Mouse (Mus musculus): Measurements from ENCODE around the gene Tnip1.

The Tnip1 gene

DNA sequence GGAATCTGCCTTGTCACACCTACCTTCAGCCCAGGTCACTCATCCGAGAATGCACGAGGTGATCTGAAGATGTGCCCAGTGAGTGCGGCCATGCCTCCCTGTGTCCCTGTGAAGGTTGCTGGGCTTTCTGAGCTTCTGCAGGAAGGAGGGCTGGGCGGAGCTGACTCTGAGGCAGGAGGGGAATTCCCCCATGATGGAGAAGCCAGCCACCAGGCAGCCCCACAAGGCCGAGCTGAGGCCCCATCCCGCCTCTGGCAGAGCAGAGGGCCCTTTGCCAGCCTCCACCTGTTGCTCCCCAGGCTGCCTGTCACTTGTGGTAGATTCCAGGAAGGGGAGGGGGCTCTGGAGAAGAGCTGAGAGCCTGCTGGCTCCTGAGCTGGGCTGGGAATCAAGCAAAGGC is at the start of gene Tnip1:
Tnip1 (minus strand) TSS at position 108 of the 400 bp plus-strand sequence.
- no peak for DNase-seq (ENCODE audit: extremely low read depth, low read depth, low spot score)

DNA sequence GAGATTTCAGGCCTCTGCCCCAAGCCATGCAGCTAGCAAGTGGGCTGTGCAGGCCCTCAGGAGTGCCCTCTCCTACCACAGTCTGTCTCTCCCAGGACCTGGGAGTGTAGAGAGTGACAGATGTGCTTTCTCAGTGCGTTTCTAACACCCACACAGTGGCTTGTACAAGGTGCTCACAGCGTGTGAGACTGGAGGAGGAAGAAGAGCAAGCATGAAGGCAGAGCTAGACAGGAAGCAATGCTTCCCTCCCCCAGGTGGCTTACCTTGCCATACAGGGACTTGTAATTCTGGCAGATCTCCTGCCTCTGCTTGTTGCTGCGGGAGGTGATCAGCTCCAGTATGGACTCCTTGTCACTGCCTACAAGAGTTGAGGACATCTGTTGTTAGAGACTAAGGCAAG is 48.7 kb upstream of the Tnip1 start:
- no peak for DNase-seq (ENCODE audit: extremely low read depth, low read depth, low spot score)

DNA sequence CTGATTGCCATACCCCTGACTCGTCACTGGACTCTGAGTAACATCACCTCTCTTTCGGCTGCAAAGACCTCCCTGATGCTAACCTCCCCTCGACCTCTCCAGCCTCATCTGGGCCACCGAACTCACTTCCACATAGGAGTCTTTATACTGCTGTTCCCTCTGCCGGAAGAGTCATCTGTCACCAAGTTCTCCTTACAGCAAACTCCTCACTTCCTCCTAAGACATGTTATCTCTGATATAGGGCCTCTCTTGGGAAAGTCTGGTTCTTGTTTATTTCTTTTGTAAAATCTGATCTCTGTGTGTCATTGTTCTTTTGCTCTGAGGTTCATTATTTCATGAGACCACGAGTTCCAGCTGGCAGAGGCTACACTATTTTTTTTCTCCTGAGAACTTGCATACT is 45.5 kb upstream of the Tnip1 start:
- DNase-seq (ENCODE audit: extremely low read depth, low read depth, low spot score): no peak

DNA sequence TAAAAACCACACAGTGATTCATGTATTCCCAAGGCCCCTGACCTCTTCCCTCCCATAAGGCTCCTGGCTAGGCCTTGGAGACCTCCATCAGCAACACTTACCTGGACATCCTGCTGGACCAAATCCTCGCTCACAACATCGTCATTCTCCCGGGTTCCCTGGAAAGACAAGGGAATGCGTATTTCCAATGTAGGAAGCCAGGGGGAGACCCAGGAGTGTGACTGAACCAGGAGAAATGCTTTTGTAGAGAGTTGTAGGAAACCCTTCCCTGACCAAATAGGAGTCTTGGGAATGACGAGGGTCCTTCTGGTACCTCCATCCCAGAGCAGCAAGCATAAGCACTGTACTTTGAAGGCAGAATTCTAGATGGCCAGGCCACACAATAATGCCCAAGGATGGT is 43.0 kb upstream of the Tnip1 start:
- DNase-seq (ENCODE audit: extremely low read depth, low read depth, low spot score): no peak

DNA sequence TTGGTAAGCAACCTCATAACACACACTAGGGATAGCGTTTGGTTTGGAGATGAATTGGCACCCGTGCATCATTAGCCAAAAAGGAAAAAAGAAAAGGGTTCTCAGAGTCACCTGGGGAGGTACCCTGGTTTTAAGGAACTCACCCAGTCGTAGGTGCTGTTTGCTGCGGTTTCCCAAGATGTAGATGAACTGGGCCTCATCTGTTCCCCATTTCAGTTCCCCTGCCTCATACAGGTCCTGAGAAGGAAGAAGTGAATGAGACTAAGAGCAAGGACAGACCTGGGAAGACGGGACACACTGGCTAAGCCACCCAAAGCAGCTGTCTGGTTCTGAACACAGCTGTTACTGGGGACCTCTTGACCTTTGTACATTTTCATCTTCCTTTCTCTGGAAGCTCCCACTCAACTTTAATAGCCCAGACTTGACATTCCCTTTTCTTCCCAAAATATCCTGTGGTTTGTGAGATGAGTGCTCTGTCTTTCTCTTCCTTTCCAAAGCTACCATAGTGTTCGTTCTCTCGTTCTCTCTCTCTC is 42.3 kb upstream of the Tnip1 start:
- no peak for DNase-seq (ENCODE audit: extremely low read depth, low read depth, low spot score)

DNA sequence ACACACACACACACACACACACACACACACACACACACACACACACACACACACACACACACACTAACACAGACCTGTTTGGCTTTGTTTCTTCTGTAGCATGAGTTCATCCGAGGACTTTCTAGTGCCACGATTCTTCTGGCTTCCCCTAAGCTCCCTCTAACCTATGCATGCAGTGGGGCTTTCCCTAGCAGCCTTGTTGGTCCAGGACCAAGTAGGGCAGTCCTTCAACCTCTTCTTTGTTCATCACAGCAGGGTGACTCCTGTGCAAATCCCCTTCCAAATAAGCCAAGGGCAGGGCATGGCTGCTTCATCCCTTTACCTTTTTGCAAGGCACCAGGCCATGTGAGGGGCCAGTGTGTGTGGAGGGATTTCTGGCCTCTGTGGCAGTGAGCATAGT is 36.0 kb upstream of the Tnip1 start:
- no peak for DNase-seq (ENCODE audit: extremely low read depth, low read depth, low spot score)

DNA sequence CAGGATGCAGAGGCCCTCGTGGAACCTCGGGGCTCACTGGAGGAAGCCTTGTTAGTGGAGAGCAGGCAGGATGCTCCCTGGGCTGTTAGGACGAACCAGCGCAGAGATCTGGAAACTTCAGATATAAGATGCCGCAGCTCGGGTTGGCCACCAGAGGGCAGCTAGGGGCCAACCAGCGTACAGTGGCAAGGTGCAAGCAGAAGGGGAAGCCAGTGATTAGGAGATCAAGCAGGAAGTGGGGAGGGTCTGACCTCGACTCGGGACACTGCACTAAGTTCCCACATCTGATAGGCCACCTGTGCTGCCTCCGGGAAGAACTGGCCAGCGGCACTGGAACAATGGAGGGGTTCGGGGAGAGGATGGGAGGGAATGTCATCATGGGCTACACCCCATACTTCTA is 35.6 kb upstream of the Tnip1 start:
- DNase-seq (ENCODE audit: extremely low read depth, low read depth, low spot score): no peak

DNA sequence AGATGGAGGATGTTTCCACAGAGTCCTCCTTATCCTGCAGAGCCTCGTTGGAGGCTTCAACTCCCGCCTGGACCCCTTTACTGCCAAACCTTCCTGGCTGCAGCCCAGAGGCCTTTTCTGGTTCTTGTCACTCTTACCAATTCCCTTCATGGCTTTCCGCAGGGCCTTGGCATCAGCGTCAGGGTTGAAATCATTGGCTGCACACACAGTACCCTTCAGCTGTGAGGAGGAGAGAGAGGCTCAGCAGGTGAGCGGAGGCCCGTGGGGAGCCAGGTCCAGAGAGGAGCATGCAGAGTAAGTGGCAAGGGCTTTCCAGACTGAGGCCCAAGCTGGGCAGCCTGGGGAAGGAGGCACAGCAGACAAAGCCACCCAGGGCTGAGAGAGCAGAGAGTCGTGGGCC is 33.5 kb upstream of the Tnip1 start:
- DNase-seq (ENCODE audit: extremely low read depth, low read depth, low spot score): no peak

DNA sequence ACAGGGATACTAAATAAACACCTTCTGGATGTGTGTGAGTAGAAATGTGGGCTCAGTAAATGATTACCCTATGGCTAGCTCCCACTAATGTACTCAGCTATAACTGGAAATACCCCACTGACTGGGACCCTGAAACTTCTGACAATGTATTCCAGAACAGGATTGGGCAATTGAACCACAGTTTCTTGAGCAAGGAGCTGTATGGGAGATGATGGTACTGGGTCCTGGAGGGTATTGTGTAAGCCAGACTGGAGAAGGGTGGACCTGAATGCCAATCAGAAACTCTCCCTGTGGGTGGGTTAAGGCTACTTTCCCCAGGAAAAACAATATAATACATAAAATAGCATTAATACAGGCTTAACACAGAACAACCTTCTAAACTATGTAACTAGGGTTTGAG is 27.2 kb upstream of the Tnip1 start:
- DNase-seq (ENCODE audit: extremely low read depth, low read depth, low spot score): no peak

DNA sequence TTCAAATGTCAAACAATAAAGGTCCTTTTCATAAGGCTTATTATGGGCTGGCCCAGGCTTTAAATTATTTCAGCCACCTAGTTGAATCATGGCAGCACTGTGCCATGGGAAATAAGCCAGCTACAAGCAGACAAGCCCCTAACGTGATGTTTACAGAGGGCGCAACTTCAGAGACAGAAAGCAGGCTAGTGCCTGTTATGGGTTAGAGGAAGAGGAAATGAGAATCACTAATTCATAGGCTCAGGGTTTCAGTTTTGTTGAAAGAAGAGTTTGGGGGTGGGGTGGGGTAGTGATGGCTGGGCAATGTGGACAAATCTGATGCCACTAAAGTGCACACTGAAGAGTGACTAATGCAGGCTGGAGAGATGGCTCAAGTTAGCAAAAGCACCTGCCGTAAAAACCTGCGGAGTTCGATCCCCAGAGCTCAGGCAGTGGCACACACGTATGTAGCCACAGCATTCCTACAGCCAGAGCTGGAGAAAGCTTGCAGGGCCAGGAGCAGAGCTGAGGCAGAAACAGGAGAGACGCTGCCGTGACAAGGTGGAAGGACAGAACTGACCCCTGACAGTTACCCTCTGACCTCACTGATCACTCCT is 26.1 kb upstream of the Tnip1 start:
- DNase-seq (ENCODE audit: extremely low read depth, low read depth, low spot score): no peak

DNA sequence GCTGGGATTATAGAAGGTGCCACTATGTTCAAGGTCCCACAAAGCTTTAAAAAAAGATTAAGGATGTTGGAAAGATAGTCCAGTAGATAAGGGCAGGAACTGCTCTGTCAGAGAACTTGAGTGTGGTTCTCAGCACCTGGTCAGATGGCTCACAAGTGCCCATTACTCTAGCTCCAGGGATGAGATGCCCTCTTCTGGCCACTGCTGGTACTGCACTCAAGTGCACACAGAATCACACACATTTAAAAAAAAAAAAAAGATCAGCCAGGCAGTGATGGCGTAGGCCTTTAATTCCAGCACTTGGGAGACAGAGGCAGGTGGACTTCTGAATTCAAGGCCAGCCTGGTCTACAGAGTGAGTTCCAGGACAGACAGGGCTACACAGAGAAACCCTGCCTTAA is 25.3 kb upstream of the Tnip1 start:
- no peak for DNase-seq (ENCODE audit: extremely low read depth, low read depth, low spot score)

DNA sequence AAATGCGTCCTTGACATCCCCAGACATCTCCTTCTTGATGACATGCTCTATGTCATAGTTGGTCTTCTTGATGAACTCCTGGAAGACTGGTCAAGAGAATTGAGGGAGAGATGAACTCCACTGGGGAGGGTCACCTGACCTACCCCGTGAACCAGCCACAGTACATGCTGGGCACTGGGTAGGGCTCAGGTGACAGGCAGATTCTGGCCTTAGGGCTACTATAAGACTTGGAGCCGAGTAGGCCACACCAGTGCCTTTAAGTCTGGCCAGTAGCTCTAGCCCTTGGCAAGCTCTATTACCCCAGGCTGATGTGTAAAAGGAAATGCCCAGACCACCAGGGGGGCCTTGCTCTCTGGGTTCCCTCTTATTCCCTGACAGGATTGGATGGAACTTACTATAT is 22.4 kb upstream of the Tnip1 start:
- no peak for DNase-seq (ENCODE audit: extremely low read depth, low read depth, low spot score)

DNA sequence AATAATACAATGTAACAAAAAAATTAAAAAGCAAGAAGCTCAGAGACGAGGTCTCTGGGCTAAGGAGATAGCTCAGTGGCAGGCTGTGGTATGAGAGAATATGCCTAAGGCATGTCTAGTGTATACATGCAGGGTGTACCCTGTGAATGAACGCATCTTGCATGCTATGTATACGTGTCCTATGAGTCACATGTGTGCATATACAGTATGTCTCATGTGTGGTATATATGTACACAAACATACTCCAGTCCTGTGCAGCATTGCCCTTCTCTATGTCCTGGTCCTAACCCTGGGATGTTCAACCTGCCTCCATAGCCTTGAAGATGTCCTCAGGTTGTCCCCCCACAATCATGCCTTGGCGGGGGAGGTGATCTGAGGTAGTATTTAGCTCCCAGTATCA is 21.9 kb upstream of the Tnip1 start:
- no peak for DNase-seq (ENCODE audit: extremely low read depth, low read depth, low spot score)

DNA sequence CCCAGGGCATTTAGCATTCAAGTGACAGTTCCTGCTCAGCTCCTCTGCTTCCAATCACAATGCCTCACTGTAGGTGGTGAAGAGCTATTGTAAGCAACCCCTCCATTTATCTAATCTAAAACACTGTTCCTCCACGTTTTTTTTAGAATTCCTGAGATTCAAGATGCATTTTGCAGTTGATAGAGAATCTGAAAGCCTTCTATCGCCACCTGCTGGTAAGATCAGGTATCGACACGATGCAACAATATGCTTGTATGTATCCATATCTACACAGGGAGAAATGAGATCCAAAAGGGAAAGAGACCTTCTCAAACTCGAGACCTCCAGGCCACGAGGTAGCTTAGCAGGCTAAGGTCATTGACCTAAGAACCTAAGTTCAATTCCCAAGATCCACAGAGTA is 21.4 kb upstream of the Tnip1 start:
- no peak for DNase-seq (ENCODE audit: extremely low read depth, low read depth, low spot score)

DNA sequence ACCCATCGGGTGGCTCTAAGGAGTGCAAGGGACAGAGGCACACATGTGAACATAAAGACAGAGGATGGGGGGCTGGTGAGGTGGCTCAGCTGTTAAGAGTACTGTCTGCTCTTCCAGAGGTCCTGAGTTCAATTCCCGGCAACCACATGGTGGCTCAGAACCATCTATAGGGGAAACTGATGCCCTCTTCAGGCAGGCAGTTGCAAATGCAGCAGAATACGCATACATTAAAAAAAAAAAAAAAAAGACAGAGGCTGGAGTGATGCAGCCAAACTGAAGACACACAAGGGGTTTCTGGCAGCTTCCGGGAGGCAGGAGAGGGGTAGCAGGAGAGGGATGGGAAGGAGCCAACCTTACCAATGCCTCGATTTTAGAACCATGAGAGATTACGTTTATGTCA is 19.8 kb upstream of the Tnip1 start:
- no peak for DNase-seq (ENCODE audit: extremely low read depth, low read depth, low spot score)

DNA sequence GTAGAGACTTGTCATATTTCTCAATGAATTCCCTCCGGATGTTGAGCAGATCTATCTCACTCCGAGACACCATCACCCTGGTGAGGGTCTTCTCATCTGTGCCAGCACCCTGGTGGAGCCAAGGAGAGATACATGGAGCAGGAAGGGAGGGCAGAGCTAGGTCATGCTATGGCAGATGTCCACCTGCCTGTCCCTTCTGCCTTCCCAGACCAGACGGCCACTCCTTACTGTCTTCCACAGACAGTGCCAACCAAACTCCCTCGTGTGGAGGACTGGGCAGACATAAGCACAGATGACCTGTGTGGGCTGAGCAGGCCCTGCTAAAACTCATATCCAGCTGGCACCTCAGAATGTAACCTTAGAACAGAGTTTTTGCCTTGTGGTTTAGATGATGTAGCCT is 18.9 kb upstream of the Tnip1 start:
- DNase-seq (ENCODE audit: extremely low read depth, low read depth, low spot score): no peak

DNA sequence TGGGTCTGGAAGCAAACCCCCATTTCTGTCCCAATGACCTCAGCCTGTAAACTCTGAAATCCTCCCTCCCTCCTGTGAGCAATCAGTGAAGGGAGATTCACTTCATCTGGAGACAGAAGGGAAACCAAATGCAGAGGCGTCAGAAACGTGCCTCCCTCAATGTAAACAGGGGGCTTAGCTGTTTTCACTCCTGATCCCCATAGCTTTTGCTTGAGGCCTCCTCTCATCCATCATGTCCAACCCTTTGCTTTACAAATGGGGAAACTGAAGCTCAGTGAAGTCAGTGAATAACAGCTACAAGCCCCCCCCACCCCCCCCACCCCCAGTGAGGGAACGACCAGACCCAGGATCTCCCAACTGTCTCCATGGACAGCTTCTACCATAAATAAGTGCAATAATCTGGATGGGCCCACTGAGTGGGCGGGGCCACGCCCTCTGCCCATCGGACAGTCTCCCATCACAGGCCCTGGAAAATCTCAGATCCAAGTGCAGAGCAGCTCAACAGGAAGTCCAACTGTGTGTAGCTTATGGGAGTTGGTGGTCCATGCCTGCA is 14.7 kb upstream of the Tnip1 start:
- no peak for DNase-seq (ENCODE audit: extremely low read depth, low read depth, low spot score)

DNA sequence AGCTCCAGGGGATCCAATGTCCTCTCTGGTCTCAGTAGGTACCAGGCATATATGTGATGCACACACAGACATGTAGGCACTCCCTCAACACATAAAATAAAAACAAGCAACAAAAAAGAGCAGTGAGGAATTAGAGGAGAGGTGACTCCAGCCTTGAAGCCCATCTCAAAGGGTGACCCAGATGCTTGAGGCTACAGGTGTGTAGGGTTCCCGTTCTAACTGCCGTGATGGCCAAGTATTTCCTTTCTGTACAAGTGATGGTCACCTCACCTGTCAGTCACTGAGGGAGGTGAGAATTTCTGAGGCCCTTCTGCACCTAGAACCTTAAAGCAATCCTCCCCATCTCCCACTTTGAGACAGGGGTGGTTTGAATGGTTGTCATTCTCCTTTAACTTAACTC is 13.6 kb upstream of the Tnip1 start:
- no peak for DNase-seq (ENCODE audit: extremely low read depth, low read depth, low spot score)

DNA sequence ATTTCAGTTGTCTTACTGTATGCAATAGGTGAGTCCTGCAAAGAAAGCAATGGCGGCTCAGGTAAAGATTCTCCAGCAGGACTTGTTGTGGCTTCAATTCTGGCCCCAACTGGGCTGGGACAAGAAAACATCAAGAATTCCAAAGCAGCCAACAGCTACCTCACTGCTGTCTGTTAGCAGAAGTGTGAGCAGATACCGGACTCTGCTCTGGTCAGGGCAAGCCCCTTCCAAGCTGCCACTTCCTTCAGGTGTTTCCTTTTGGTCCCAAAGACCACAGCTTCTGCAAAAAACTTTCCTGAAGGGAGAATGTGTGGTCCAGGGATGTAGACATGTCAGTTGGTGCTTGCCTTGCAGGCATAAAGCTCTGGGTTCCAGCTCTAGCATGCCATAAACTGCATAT is 13.0 kb upstream of the Tnip1 start:
- DNase-seq (ENCODE audit: extremely low read depth, low read depth, low spot score): no peak

DNA sequence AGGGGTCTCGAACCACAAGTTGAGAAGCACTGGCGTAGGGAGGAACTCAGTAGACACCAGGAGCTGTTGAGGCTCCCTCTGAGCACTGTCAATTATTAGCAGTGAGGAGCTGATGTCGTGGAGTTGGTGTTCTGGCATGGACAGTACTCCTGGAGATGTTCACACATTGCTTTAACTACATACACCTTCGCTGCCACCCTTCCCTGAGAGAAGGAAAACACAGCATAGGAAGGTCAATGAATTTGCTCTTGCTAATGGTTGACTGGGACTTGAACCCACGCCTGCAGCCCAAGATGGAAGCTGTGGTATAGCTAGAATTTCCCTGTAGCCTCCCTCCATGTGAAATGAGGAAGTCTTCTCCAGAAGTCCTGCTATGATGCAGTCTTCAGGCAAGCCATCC is 12.6 kb upstream of the Tnip1 start:
- DNase-seq (ENCODE audit: extremely low read depth, low read depth, low spot score): no peak

DNA sequence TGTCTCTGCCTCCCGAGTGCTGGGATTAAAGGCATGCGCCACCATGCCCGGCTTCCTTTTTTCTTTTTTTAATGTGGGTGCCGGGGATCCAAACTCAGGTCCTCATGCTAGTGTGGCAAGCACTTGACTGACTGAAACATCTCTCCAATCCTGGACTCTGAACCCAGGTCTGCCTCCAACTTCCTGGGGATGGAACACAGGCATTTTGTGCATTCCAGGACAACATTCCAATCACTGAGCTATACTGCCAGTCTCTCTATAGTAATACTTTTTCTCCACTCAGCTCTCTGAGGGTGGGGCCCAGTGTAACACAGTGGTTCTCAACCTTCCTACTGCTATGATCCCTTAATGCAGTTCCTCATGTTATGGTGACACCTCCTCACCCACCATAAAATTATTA is 11.9 kb upstream of the Tnip1 start:
- DNase-seq (ENCODE audit: extremely low read depth, low read depth, low spot score): no peak

DNA sequence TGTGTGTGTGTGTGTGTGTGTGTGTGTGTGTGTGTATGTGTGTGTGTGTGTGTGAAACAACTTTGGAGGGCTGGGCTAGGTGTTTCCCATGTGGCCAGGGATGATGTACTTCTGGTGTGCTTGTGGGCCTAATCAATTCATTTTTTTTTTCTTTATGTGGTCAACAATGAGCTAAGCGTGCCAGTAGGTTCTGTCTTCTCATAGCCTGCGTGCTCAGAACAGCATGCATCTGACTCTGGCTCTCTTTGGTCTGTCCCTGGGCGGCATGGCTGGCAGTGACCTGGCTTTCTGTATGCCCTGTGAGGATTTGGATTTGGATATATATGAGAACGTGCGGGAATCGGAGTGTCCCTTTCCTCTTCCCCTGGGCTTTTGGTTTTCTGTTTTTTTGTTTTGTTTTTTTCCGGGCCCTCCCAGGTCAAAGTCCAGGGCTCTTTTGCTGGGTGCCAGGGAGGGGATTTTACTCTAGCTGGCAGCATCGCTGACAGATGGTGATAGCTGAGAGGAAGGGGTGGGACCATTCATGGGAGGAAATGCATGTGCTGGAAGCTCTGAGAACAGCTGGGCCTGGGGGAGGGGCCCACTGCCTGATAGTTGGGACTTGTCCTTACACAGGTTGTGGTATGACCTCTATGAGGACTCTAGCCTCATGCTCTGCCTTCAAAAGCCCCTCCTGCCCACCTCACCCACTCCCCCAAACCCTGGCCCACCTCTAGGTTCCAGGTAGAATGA is 10.9 kb upstream of the Tnip1 start:
- DNase-seq (ENCODE audit: extremely low read depth, low read depth, low spot score): no peak

DNA sequence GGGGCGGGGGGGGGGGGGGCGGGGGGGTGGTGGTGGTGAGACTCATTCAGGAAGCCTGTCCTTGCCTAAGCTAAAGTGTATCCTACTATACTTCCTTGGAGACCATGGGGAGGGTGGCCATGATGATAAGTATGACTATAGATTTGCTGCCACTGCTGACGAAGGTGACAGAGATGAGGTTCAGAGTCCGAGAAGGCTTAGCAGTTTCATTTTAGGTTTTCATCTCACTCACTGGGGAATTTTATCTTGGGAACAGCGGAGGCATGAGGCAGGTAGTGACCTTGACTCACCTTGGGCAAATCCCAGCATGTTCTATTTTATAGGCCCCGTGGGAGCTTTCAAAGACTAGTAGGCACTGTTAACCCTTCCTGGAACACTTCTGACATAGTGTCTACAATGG is 10.1 kb upstream of the Tnip1 start:
- no peak for DNase-seq (ENCODE audit: extremely low read depth, low read depth, low spot score)
